In the genomic region with DNA sequence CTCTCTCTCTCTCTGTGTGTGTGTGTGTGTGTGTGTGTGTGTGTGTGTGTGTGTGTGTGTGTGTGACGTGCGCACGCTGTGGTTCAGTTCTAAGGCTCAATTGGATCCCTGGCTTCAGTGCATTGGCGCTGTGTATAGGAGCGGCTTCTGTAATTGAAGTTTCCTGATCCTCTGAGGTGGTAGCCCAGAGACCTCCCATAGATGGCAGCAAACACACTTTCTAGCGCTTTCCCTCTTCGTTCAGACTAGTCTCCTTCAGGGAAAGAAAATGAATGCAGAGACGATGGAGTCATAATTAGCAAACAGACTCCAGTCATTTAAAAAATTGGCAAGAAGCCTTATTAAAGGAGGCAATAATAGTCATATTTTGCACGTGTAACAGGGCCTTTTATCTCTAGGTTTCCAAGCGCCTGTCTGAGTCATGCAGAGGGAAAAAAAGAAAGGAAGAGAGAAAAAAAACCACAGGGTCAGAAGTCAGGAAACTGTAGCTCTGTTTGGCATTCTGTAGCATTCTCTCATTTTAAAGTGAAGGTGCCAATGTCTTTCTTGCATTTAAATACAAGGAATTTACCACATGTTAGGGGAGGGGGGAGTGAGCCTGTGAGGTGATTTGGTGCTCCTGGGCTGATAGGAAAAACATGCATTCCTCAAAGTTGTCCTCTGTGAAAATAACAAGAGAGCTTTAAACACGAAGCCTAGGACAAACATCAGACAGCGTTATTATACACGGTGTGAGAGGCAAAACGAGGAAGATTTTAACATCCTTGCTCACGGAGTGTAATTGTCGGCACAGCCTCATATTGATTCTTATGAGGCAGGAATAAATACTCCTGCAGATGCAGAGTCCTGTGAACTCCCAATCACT, we compare ENCODE assay signal across 8 mouse cellular contexts.
A peak's percentile ranks its signal among the peaks of the same experiment; 100 is the strongest.
DNase-seq lines count a peak whose midpoint lies in the region; ATAC-seq and TF ChIP-seq lines count a peak whose summit lies in the region.

No protein-coding gene starts in this region.

- H3K9ac ChIP-seq in MEL (ENCODE audit: control insufficient read depth, low read depth, low read length, poor library complexity, severe bottlenecking) = no peak overlapping the region
- H3K9ac ChIP-seq in hindbrain, embryonic 12.5 days = no peak overlapping the region
- H3K9ac ChIP-seq in lung, embryonic 15.5 days = no peak overlapping the region

- WGBS in hindbrain, embryonic 12.5 days = 21% methylated on average over 16 of the region's 16 CpGs
- WGBS in lung, embryonic 15.5 days = 11% methylated on average over 16 of the region's 16 CpGs

- TF ChIP-seq EP300 in MEL (IDR thresholded peaks at IDR 0.05; ENCODE audit: low read depth in 1 of 2, low read length in 2 of 2) = no peak

- DNase-seq in MEL (ENCODE audit: low read depth, low spot score) = peak; percentile 70
- DNase-seq in cerebellum, adult 11-12 months = peak; percentile 29
- peak; percentile 74 for DNase-seq in forelimb bud, embryonic 11.5 days (ENCODE audit: low read depth, low spot score)
- peak; percentile 65 to 75 for DNase-seq in layer of hippocampus, adult 8-10 months (ENCODE audit: low spot score in 2 of 2)
- peak; percentile 37 for DNase-seq in retina, adult 2 months (ENCODE audit: low read depth, low spot score)

- H3K27me3 ChIP-seq in MEL (ENCODE audit: control insufficient read depth in 1 of 2, insufficient read depth in 2 of 2, low read length in 2 of 2) = peaks cover 4 to 7% of the 10 kb centered on the region in 2 experiments
- H3K27me3 ChIP-seq in hindbrain, embryonic 12.5 days = no peaks in the 10 kb centered on the region
- H3K27me3 ChIP-seq in lung, embryonic 15.5 days = no peaks in the 10 kb centered on the region

- TF ChIP-seq CTCF in MEL (IDR thresholded peaks at IDR 0.05 in 2 of 3, conservative IDR thresholded peaks at IDR 0.05 in 1 of 3; ENCODE audit: control insufficient read depth in 1 of 3, insufficient read depth in 1 of 3, low read depth in 2 of 3, low read length in 3 of 3, poor library complexity in 1 of 3, severe bottlenecking in 1 of 3) = peak; percentile 43 to 79 (median 65)

- H3K4me3 ChIP-seq in MEL (ENCODE audit: control insufficient read depth in 1 of 2, insufficient read depth in 1 of 2, low read depth in 2 of 2, low read length in 2 of 2) = 0 out of 4 replicates have a peak overlapping the region, but pooled peaks of 1 of the 2 experiments have one; percentile 13
- H3K4me3 ChIP-seq in hindbrain, embryonic 12.5 days = no peak overlapping the region
- H3K4me3 ChIP-seq in lung, embryonic 15.5 days = no peak overlapping the region

- H3K9me3 ChIP-seq in MEL (replicated peaks; ENCODE audit: insufficient read depth, low read length) = no peaks in the 10 kb centered on the region
- H3K9me3 ChIP-seq in hindbrain, embryonic 12.5 days (replicated peaks) = no peaks in the 10 kb centered on the region
- H3K9me3 ChIP-seq in lung, embryonic 15.5 days = no peaks in the 10 kb centered on the region

- no peak overlapping the region for H3K27ac ChIP-seq in MEL (ENCODE audit: control insufficient read depth, low read depth, low read length)
- H3K27ac ChIP-seq in hindbrain, embryonic 12.5 days = 0 out of 2 replicates have a peak overlapping the region, but pooled peaks have one; percentile 23
- no peak overlapping the region for H3K27ac ChIP-seq in lung, embryonic 15.5 days

- peak; percentile 92 for ATAC-seq in hindbrain, embryonic 12.5 days (ENCODE audit: low FRiP score)
- ATAC-seq in lung, embryonic 15.5 days (ENCODE audit: borderline replicate concordance, extremely low read depth, low FRiP score, low TSS enrichment) = peak; percentile 85; the same call in 1 of the 2 replicates
- ATAC-seq in monocyte, adult 5-6 weeks (replicated peaks; ENCODE audit: insufficient number of reproducible peaks, low FRiP score, low TSS enrichment, poor library complexity, severe bottlenecking) = no peak

- H3K4me1 ChIP-seq in MEL (ENCODE audit: control insufficient read depth in 1 of 2, insufficient read depth in 2 of 2, low read length in 2 of 2) = no peaks in the 10 kb centered on the region
- 0 out of 2 replicates have a peak, but pooled peaks cover 6% of the 10 kb centered on the region for H3K4me1 ChIP-seq in hindbrain, embryonic 12.5 days
- no peaks in the 10 kb centered on the region for H3K4me1 ChIP-seq in lung, embryonic 15.5 days

- TF ChIP-seq POLR2A in MEL (IDR thresholded peaks at IDR 0.05; ENCODE audit: control insufficient read depth in 1 of 2, insufficient read depth in 1 of 2, low read depth in 1 of 2, low read length in 2 of 2, poor library complexity in 1 of 2) = no peak

- TF ChIP-seq RAD21 in MEL (IDR thresholded peaks at IDR 0.05; ENCODE audit: low read depth, low read length) = peak; percentile 91

- no peaks in the 10 kb centered on the region for H3K36me3 ChIP-seq in MEL (ENCODE audit: control insufficient read depth in 1 of 2, insufficient read depth in 2 of 2, low read length in 2 of 2)
- H3K36me3 ChIP-seq in hindbrain, embryonic 12.5 days = no peaks in the 10 kb centered on the region
- H3K36me3 ChIP-seq in lung, embryonic 15.5 days = no peaks in the 10 kb centered on the region

- H3K4me2 ChIP-seq in hindbrain, embryonic 12.5 days (replicated peaks) = peak overlapping the region; percentile 37
- H3K4me2 ChIP-seq in lung, embryonic 15.5 days = peak overlapping the region; percentile 32; the same call in 1 of the 2 replicates

- H3K79me2 ChIP-seq in MEL (ENCODE audit: control insufficient read depth, insufficient read depth, low read length, poor library complexity) = no peaks in the 10 kb centered on the region

TF ChIP-seq in MEL, 35 proteins besides CTCF, POLR2A, EP300 and RAD21:
- no peak for TF ChIP-seq MAFK (IDR thresholded peaks at IDR 0.05; ENCODE audit: borderline replicate concordance, low read depth, low read length)
- TF ChIP-seq MAZ (IDR thresholded peaks at IDR 0.05; ENCODE audit: low read depth, low read length) = no peak
- TF ChIP-seq ZMIZ1 (IDR thresholded peaks at IDR 0.05; ENCODE audit: low read depth, low read length) = no peak
- TF ChIP-seq CHD2 (IDR thresholded peaks at IDR 0.05; ENCODE audit: low read length) = no peak
- TF ChIP-seq ELF1 (IDR thresholded peaks at IDR 0.05; ENCODE audit: low read depth, low read length) = no peak
- no peak for TF ChIP-seq POLR2AphosphoS5 (IDR thresholded peaks at IDR 0.05; ENCODE audit: borderline replicate concordance, low read depth, low read length)
- TF ChIP-seq SMC3 (IDR thresholded peaks at IDR 0.05; ENCODE audit: low read depth, low read length) = peak; percentile 79
- no peak for TF ChIP-seq POLR2AphosphoS2 (IDR thresholded peaks at IDR 0.05; ENCODE audit: low read length)
- no peak for TF ChIP-seq MAX (IDR thresholded peaks at IDR 0.05; ENCODE audit: low read length)
- TF ChIP-seq TAL1 (IDR thresholded peaks at IDR 0.05; ENCODE audit: low read length) = no peak
- TF ChIP-seq MEF2A (IDR thresholded peaks at IDR 0.05; ENCODE audit: extremely low read depth, insufficient replicate concordance, low read depth, low read length, poor library complexity, severe bottlenecking) = no peak
- no peak for TF ChIP-seq UBTF (IDR thresholded peaks at IDR 0.05; ENCODE audit: borderline replicate concordance, insufficient read depth, low read depth, low read length)
- no peak for TF ChIP-seq GATA1 (IDR thresholded peaks at IDR 0.05; ENCODE audit: low read depth, low read length)
- TF ChIP-seq SIN3A (IDR thresholded peaks at IDR 0.05; ENCODE audit: low read length) = no peak
- no peak for TF ChIP-seq RCOR1 (IDR thresholded peaks at IDR 0.05; ENCODE audit: low read depth, low read length)
- no peak for TF ChIP-seq TCF12 (IDR thresholded peaks at IDR 0.05; ENCODE audit: low read depth, low read length)
- no peak for TF ChIP-seq KAT2A (conservative IDR thresholded peaks at IDR 0.05; ENCODE audit: low read depth, low read length)
- peak; percentile 74 for TF ChIP-seq ZC3H11A (IDR thresholded peaks at IDR 0.05; ENCODE audit: low read depth, low read length)
